Mouse (Mus musculus): ENCODE data around the gene Defb5. TPM values are rescaled to one million over a fixed set of nuclear protein-coding genes. Genes with fewer than 3 reads are reported as not detected.
"Not testable (repeated sequence)": the region's sequence is repeated elsewhere in the genome, so short reads cannot be mapped to it uniquely, and the experiment has no call there.

The Defb5 gene
- not detected in 2 replicates for polyA plus RNA-seq (2015; fragmentation: Nextera tagmentation; extraction: Ambion mirVana)

DNA sequence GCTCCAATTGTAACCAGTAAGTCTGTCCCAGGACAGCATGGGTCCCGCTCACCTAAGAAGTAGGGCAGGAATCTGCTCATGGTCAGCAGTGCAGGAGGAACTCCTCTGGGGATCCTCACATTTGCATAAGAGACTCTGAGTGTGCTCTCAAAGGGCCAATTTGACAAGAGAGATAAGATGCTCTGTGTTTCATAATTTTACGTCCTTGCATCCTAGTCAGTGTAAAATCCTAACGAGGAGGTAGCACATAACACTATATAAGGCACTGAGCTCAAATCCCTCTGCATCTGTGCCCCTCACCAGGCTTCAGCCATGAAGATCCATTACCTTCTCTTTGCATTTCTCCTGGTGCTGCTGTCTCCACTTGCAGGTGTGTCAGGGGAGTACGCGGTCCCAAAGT, at the start of gene Defb5:
TSS of gene Defb5 (plus strand) at position 301 of the 400 bp plus-strand sequence.
- WGBS: 93% methylated on average over 5 of the region's 5 CpGs
- Histone ChIP-seq H3K9me3 (replicated peaks) (peaks cover 12% of the 10 kb centered on the region), H3K27me3 (no peaks in the 10 kb centered on the region), H3K9ac (no peak within 1 kb of the TSS), H3K36me3 (ENCODE audit: poor library complexity, severe bottlenecking) (no peaks in the 10 kb centered on the region), H3K4me1 (no peaks in the 10 kb centered on the region), H3K27ac (no peak within 1 kb of the TSS), H3K4me2 (no peak within 1 kb of the TSS), H3K4me3 (no peak within 1 kb of the TSS)
- no peak for ATAC-seq

DNA sequence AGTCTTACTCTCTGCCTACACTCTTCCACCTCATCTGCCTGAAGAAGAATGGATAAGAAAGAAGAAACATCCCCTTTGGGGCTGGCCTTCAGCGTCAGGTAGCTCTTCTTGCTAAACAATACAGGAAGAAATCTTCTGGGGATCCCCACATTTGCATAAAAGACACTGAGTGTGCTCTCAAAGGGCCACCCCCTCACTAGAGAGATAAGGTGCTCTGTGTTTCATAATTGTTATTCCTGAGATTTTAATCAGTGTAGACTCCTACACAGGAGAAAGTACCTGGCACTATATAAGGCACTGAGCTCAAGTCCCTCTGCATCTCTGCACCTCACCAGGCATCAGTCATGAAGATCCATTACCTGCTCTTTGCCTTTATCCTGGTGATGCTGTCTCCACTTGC, 22.2 kb upstream of the Defb5 start, which contains the start of gene Defb6:
TSS of gene Defb6 (plus strand) at position 318 of the 400 bp plus-strand sequence.
- Histone ChIP-seq H3K4me3 (no peak within 1 kb of the TSS), H3K4me2 (no peak within 1 kb of the TSS), H3K4me1 (no peaks in the 10 kb centered on the region), H3K9me3 (replicated peaks) (no peaks in the 10 kb centered on the region), H3K36me3 (ENCODE audit: poor library complexity, severe bottlenecking) (no peaks in the 10 kb centered on the region), H3K9ac (no peak within 1 kb of the TSS), H3K27ac (no peak within 1 kb of the TSS), H3K27me3 (no peaks in the 10 kb centered on the region)
- no peak for ATAC-seq
- 43% methylated on average over 1 of the region's 1 CpGs for WGBS

- WGBS: 72% methylated on average over 1 of the region's 1 CpGs
- Histone ChIP-seq H3K27ac (no peak overlapping the region), H3K4me1 (no peaks in the 10 kb centered on the region), H3K9me3 (replicated peaks) (no peaks in the 10 kb centered on the region; the same call in 1 of the 2 replicates), H3K27me3 (no peaks in the 10 kb centered on the region), H3K9ac (no peak overlapping the region), H3K4me2 (no peak overlapping the region), H3K4me3 (no peak overlapping the region), H3K36me3 (ENCODE audit: poor library complexity, severe bottlenecking) (no peaks in the 10 kb centered on the region)
- ATAC-seq: no peak
Measured at GRCm38 (mm10) chr8:19238101-19238500, 9.3 kb upstream of the Defb5 start.

GRCm38 (mm10) chr8:19239616-19240015, 7.8 kb upstream of the Defb5 start, which contains the start of gene Defb46:
Gene Defb46 (plus strand): TSS chr8:19239916.
- H3K9me3 ChIP-seq (replicated peaks): peaks cover 3% of the 10 kb centered on the region; the same call in 1 of the 2 replicates
- no peak within 1 kb of the TSS for H3K9ac ChIP-seq
- no peaks in the 10 kb centered on the region for H3K36me3 ChIP-seq (ENCODE audit: poor library complexity, severe bottlenecking)
- no peaks in the 10 kb centered on the region for H3K4me1 ChIP-seq
- H3K4me3 ChIP-seq: no peak within 1 kb of the TSS
- ATAC-seq: no peak
- H3K4me2 ChIP-seq: no peak within 1 kb of the TSS
- no peaks in the 10 kb centered on the region for H3K27me3 ChIP-seq
- H3K27ac ChIP-seq: no peak within 1 kb of the TSS
- WGBS: 86% methylated on average over 2 of the region's 2 CpGs

DNA sequence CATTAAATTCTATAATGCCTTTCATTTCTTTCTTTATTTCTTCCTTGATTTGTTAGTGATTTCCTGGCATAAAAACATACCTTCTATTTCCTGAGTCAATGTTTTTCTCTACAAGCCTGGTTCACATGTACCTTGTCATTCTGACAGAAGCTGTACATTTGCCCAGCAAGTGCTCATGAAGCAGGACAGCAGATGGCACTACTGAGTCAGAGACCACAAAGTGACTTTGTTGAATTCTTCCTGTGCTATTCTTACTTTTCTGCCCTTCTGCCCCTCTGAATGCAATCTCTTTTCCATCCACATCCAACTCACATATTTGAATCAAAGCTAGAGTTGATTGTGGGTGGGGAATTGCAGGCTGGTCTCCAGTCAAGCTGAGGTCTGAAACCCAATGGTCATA, 10.8 kb downstream of the Defb5 start:
- no peak overlapping the region for H3K27ac ChIP-seq
- no peak overlapping the region for H3K9ac ChIP-seq
- ATAC-seq: no peak
- no peaks in the 10 kb centered on the region for H3K36me3 ChIP-seq (ENCODE audit: poor library complexity, severe bottlenecking)
- H3K27me3 ChIP-seq: no peaks in the 10 kb centered on the region
- no peaks in the 10 kb centered on the region for H3K4me1 ChIP-seq
- peaks cover 12% of the 10 kb centered on the region; the same call in 1 of the 2 replicates for H3K9me3 ChIP-seq (replicated peaks)
- H3K4me3 ChIP-seq: no peak overlapping the region
- H3K4me2 ChIP-seq: no peak overlapping the region

GRCm38 (mm10) chr8:19259667-19260066, 12.3 kb downstream of the Defb5 start:
- no peak overlapping the region for H3K9ac ChIP-seq
- 46% methylated on average over 3 of the region's 3 CpGs for WGBS
- H3K4me1 ChIP-seq: no peaks in the 10 kb centered on the region
- no peak for ATAC-seq
- H3K4me2 ChIP-seq: no peak overlapping the region
- H3K27ac ChIP-seq: no peak overlapping the region
- H3K36me3 ChIP-seq (ENCODE audit: poor library complexity, severe bottlenecking): no peaks in the 10 kb centered on the region
- no peaks in the 10 kb centered on the region for H3K27me3 ChIP-seq
- H3K9me3 ChIP-seq (replicated peaks): peaks cover 6% of the 10 kb centered on the region; the same call in 1 of the 2 replicates
- no peak overlapping the region for H3K4me3 ChIP-seq

DNA sequence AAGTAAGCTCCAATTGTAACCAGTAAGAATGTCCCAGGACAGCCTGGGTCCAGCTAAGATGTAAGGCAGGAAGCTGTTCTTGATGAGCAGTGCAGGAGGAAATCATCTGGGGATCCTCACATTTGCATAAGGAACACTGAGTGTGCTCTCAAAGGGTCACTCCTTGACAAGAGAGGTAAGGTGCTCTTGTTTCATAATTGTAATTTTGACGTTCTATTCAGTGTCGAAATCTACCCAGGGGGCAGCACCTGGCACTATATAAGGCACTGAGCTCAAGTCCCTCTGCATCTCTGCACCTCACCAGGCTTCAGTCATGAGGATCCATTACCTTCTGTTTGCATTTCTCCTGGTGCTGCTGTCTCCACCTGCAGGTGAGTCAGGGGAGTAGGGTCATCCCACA, 45.7 kb downstream of the Defb5 start, which contains the start of gene Defb3:
TSS of gene Defb3 (plus strand) at position 301 of the 400 bp plus-strand sequence.
- H3K36me3 ChIP-seq (ENCODE audit: poor library complexity, severe bottlenecking); H3K9me3 ChIP-seq (replicated peaks); H3K4me1 ChIP-seq; H3K9ac ChIP-seq; H3K27ac ChIP-seq; H3K4me2 ChIP-seq; H3K4me3 ChIP-seq; H3K27me3 ChIP-seq; ATAC-seq: not testable (repeated sequence)
- WGBS: 40% methylated on average over 2 of the region's 2 CpGs

DNA sequence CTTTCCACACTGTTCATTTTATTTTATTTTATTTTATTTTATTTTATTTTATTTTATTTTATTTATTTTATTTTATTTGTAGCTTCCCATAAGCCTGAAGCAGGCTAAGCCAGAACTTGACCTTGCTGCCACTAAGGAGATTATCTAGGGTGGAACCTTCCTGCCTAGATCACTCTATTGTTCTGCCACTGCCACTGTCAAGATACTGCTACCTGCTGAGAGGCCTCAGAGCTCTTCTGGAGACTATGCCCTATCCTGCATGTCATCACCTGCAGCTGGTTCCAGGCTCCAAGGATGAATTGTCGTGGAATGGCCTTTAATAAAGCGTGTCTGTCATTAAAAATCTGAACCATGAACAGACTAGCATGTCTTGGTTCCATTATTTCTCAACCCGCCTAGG, 51.0 kb downstream of the Defb5 start:
- whole genome bisulfite sequencing: 55% methylated on average over 3 of the region's 3 CpGs
- not testable (repeated sequence) for H3K4me3 ChIP-seq, ATAC-seq

More for the DNA sequence above, 51.0 kb downstream of the Defb5 start:
- H3K36me3 ChIP-seq (ENCODE audit: poor library complexity, severe bottlenecking); H3K9ac ChIP-seq; H3K9me3 ChIP-seq (replicated peaks); H3K27me3 ChIP-seq; H3K4me1 ChIP-seq; H3K27ac ChIP-seq; H3K4me2 ChIP-seq: not testable (repeated sequence)

Other genes with a start within 250 kb of the Defb5 start
- not detected in 2 replicates for gene Defb38, start 221.0 kb upstream of the Defb5 start, polyA plus RNA-seq (2015; fragmentation: Nextera tagmentation; extraction: Ambion mirVana)
- gene Defb39, start 182.8 kb upstream of the Defb5 start, polyA plus RNA-seq (2015; fragmentation: Nextera tagmentation; extraction: Ambion mirVana): not detected in 2 replicates
- not detected in 2 replicates for gene Defb12, start 132.7 kb upstream of the Defb5 start, polyA plus RNA-seq (2015; fragmentation: Nextera tagmentation; extraction: Ambion mirVana)
- not detected in 2 replicates for gene Defb34, start 123.8 kb upstream of the Defb5 start, polyA plus RNA-seq (2015; fragmentation: Nextera tagmentation; extraction: Ambion mirVana)
- not detected in 2 replicates for gene Gm45826, start 106.8 kb upstream of the Defb5 start, polyA plus RNA-seq (2015; fragmentation: Nextera tagmentation; extraction: Ambion mirVana)
- not detected in 2 replicates for gene Defb14, start 53.2 kb upstream of the Defb5 start, polyA plus RNA-seq (2015; fragmentation: Nextera tagmentation; extraction: Ambion mirVana)
- not detected in 2 replicates for gene Defb4, start 48.9 kb upstream of the Defb5 start, polyA plus RNA-seq (2015; fragmentation: Nextera tagmentation; extraction: Ambion mirVana)
- gene Defb6, start 22.1 kb upstream of the Defb5 start, polyA plus RNA-seq (2015; fragmentation: Nextera tagmentation; extraction: Ambion mirVana): not detected in 2 replicates
- not detected in 2 replicates for gene Defb46, start 7.7 kb upstream of the Defb5 start, polyA plus RNA-seq (2015; fragmentation: Nextera tagmentation; extraction: Ambion mirVana)
- gene Defb3, start 45.8 kb downstream of the Defb5 start, polyA plus RNA-seq (2015; fragmentation: Nextera tagmentation; extraction: Ambion mirVana): not detected in 2 replicates
- not detected in 2 replicates for gene Defb8, start 200.0 kb downstream of the Defb5 start, polyA plus RNA-seq (2015; fragmentation: Nextera tagmentation; extraction: Ambion mirVana)
- not detected in 2 replicates for gene Defb7, start 247.5 kb downstream of the Defb5 start, polyA plus RNA-seq (2015; fragmentation: Nextera tagmentation; extraction: Ambion mirVana)